Mouse (Mus musculus) heart, adult 10 weeks (tissue): Measurements from ENCODE around the gene Cldn2. TPM values are rescaled to one million over a fixed set of nuclear protein-coding genes. Genes with fewer than 3 reads are reported as not detected.

Experiments
- polyA plus RNA-seq: library from polyadenylated mRNA; stranded (reverse); fragments of 350-450 nt; fragmentation: Illumina TruSeq; extraction: RNeasy Lipid Tissue Mini Kit (QIAGEN cat#74804); gene quantifications from one replicate; pipeline ENCODE4 v1.2.3, GENCODE M21; 2014; ENCODE audit warnings: low read depth, low replicate concordance

Cldn2 gene
- polyA plus RNA-seq = not detected

GRCm38 (mm10) chrX:139800406-139800878 lies at the start of gene Cldn2:
Gene Cldn2, plus strand, starts transcription at chrX:139800828.

GRCm38 (mm10) chrX:139782278-139783044 lies 18.2 kb upstream of the Cldn2 start, which contains the start of gene Ripply1:
Gene Ripply1, minus strand, starts transcription at chrX:139782353.

Other genes with a start within 250 kb of the Cldn2 start
- 63.7 TPM for gene Rnf128, start 237.5 kb upstream of the Cldn2 start, polyA plus RNA-seq
- 6.2 TPM for gene Tbc1d8b, start 115.8 kb upstream of the Cldn2 start, polyA plus RNA-seq
- gene Gm15013, start 86.3 kb upstream of the Cldn2 start, polyA plus RNA-seq = not detected
- gene Ripply1, start 18.5 kb upstream of the Cldn2 start, polyA plus RNA-seq = not detected
- gene Morc4, start 70.8 kb downstream of the Cldn2 start, polyA plus RNA-seq = 5.1 TPM
- gene Rbm41, start 197.8 kb downstream of the Cldn2 start, polyA plus RNA-seq = 6.5 TPM